Mouse (Mus musculus): ENCODE measurements around the gene Snai1. TPM values are rescaled to one million over a fixed set of nuclear protein-coding genes. Genes with fewer than 3 reads are reported as not detected.

The Snai1 gene
- total RNA-seq (2021) (1 to 10 TPM; 1.6 to 2.0 TPM), polyA plus RNA-seq (2012; rRNA removed) (6.5 and 10.5 TPM in 2 replicates)
- long read RNA-seq = 0 reads

GRCm38 (mm10) chr2:167537476-167538297 is at the start of gene Snai1:
TSS of gene Snai1 (plus strand) at chr2:167538195.
- 1% methylated on average over 58 of the region's 58 CpGs for WGBS
- H3K9ac ChIP-seq (ENCODE audit: low read depth, low read length) = peak within 1 kb of the TSS; percentile 77
- intact Hi-C loops (cut with DNase I) = loop anchor here (1.0 kb wide), 1 partner anchor 68 kb away; no protein-coding TSS in a partner anchor
- peak; percentile 93 for TF ChIP-seq POLR2A (IDR thresholded peaks at IDR 0.05; ENCODE audit: insufficient read depth, low read depth, low read length)
- peak; percentile 95 for TF ChIP-seq CTCF (IDR thresholded peaks at IDR 0.05)
- peak; percentile 30; the same call in 1 of the 2 replicates for TF ChIP-seq EP300 (IDR thresholded peaks at IDR 0.05; ENCODE audit: insufficient read depth, low read depth, low read length)
- H3K4me3 ChIP-seq = peak within 1 kb of the TSS; percentile 61
- no peaks in the 10 kb centered on the region for H3K27me3 ChIP-seq (ENCODE audit: control insufficient read depth, insufficient read depth, low read length)
- peak within 1 kb of the TSS; percentile 68 for H3K27ac ChIP-seq
- peak; percentile 92 to 95 for DNase-seq
- peaks cover under 1% of the 10 kb centered on the region for H3K4me1 ChIP-seq (ENCODE audit: control insufficient read depth, insufficient read depth, low read length)
- H3K79me2 ChIP-seq (replicated peaks; ENCODE audit: control insufficient read depth, insufficient read depth, low read length) = no peaks in the 10 kb centered on the region
- H3K36me3 ChIP-seq (ENCODE audit: control insufficient read depth, insufficient read depth, low read length) = no peaks in the 10 kb centered on the region

DNA sequence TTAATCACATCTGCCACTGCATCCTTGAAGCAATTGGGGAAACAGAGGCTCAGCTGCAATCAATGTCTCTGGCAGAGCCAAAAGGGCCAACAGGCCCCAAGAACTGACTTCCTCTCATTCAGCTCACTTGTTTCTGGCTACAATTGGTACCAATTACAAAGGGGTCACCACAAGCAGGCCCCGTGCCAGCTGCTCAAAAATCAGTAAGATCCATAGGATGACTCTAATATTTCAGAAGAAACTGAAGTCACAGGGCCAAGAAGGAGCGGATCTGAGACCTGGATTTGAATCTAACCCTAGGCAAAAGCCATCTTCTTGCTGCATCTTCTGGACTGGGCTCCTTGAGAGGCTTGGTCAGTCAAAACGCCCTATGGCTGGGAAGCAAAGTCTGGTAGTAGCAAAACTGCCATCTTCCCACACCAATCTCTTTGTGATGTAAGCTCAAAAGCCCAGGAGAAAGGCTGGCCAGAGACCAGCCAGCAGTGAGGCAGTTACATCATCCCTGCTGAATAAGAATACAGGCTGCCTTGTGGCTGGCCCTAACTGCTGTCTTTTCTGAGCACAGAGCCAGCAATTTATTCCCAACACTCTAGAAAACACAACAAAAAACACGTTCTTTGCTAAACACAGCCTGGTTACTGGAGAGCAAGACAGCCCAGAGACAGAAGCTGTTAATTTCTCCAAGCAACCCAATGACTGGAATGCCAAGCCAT is 47.0 kb upstream of the Snai1 start:
- Histone ChIP-seq H3K27ac (no peak overlapping the region), H3K36me3 (ENCODE audit: control insufficient read depth, insufficient read depth, low read length) (no peaks in the 10 kb centered on the region), H3K79me2 (replicated peaks; ENCODE audit: control insufficient read depth, insufficient read depth, low read length) (peaks cover 7% of the 10 kb centered on the region), H3K4me1 (ENCODE audit: control insufficient read depth, insufficient read depth, low read length) (peaks cover 11% of the 10 kb centered on the region), H3K27me3 (ENCODE audit: control insufficient read depth, insufficient read depth, low read length) (no peaks in the 10 kb centered on the region), H3K4me3 (peak overlapping the region; percentile 95; the same call in 1 of the 2 replicates), H3K9ac (ENCODE audit: low read depth, low read length) (no peak overlapping the region)
- 60% methylated on average over 4 of the region's 4 CpGs for WGBS
- no peak for DNase-seq
- intact Hi-C loops (cut with DNase I) = no loop called here
- no peak for TF ChIP-seq POLR2A (IDR thresholded peaks at IDR 0.05; ENCODE audit: insufficient read depth, low read depth, low read length)
- no peak for TF ChIP-seq CTCF (IDR thresholded peaks at IDR 0.05)
- TF ChIP-seq EP300 (IDR thresholded peaks at IDR 0.05; ENCODE audit: insufficient read depth, low read depth, low read length) = no peak

- WGBS = under 1% methylated on average over 49 of the region's 52 CpGs
- no peaks in the 10 kb centered on the region for H3K27me3 ChIP-seq (ENCODE audit: control insufficient read depth, insufficient read depth, low read length)
- no peak for TF ChIP-seq EP300 (IDR thresholded peaks at IDR 0.05; ENCODE audit: insufficient read depth, low read depth, low read length)
- TF ChIP-seq POLR2A (IDR thresholded peaks at IDR 0.05; ENCODE audit: insufficient read depth, low read depth, low read length) = no peak
- no peak for TF ChIP-seq CTCF (IDR thresholded peaks at IDR 0.05)
- peak within 1 kb of the TSS; percentile 95 for H3K4me3 ChIP-seq
- peaks cover 7% of the 10 kb centered on the region for H3K4me1 ChIP-seq (ENCODE audit: control insufficient read depth, insufficient read depth, low read length)
- H3K27ac ChIP-seq = peak within 1 kb of the TSS; percentile 97
- peaks cover 7% of the 10 kb centered on the region for H3K79me2 ChIP-seq (replicated peaks; ENCODE audit: control insufficient read depth, insufficient read depth, low read length)
- H3K9ac ChIP-seq (ENCODE audit: low read depth, low read length) = peak within 1 kb of the TSS; percentile 70
- intact Hi-C loops (cut with DNase I) = no loop called here
- H3K36me3 ChIP-seq (ENCODE audit: control insufficient read depth, insufficient read depth, low read length) = no peaks in the 10 kb centered on the region
- no peak for DNase-seq
Observed at GRCm38 (mm10) chr2:167491757-167492708, 46.0 kb upstream of the Snai1 start, which contains the start of gene Rnf114. TSS of gene Rnf114 (plus strand) at chr2:167492645.

DNA sequence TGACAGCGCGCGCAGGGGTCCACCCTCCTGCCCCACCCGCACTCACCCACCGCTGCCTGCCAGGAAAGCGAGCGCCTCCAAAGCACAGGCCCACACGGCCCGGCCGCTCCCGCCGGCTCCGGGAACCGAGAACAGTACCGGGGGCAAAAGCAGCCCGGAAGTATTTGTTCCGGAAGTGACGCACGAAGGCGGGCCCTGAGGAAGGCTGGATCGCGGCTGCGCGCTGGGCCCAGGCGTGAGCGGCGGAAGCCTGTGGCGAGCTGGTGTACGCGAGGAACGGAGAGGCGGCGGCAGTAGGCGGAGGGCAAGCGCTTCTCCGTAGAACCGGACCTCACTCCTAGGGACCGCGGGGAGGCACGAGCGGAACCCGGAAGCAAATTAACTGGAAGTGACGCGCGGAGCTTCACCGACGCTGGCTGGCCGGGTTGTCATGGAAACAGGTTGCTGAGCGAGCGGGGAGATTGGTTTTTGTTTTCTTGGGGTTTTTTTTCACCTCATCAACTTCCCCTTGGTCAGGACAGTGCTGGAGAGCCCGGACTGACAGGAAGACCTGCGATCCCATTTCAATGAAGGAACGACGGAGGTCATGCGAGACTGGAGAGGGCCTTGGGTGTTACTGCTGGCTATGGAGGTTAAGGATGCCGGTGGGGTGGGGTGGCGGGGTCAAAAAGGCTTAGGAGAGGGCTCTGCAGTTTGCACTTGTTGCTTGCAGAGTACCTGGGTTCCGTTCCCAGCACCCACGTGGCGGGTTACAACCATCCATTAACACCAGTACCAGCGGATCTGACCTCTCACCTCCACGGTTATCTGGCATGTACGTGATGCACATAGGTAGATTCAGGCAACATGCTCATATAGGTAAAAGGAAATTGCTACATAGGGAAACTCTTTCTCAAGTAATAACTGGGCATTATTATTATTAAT is 45.0 kb upstream of the Snai1 start, which contains the start of gene Spata2:
Gene Spata2 (minus strand): TSS at position 175 of the 924 bp plus-strand sequence.
- Histone ChIP-seq H3K27me3 (ENCODE audit: control insufficient read depth, insufficient read depth, low read length) (no peaks in the 10 kb centered on the region), H3K36me3 (ENCODE audit: control insufficient read depth, insufficient read depth, low read length) (no peaks in the 10 kb centered on the region), H3K4me1 (ENCODE audit: control insufficient read depth, insufficient read depth, low read length) (peaks cover 7% of the 10 kb centered on the region), H3K4me3 (peak within 1 kb of the TSS; percentile 95), H3K9ac (ENCODE audit: low read depth, low read length) (peak within 1 kb of the TSS; percentile 70), H3K79me2 (replicated peaks; ENCODE audit: control insufficient read depth, insufficient read depth, low read length) (peaks cover 2% of the 10 kb centered on the region), H3K27ac (peak within 1 kb of the TSS; percentile 97)
- 2% methylated on average over 57 of the region's 63 CpGs for WGBS
- TF ChIP-seq CTCF (IDR thresholded peaks at IDR 0.05) = no peak
- peak; percentile 75 for TF ChIP-seq POLR2A (IDR thresholded peaks at IDR 0.05; ENCODE audit: insufficient read depth, low read depth, low read length)
- peak; percentile 96 to 98 for DNase-seq
- intact Hi-C loops (cut with DNase I) = no loop called here

Measured in heart, adult 2 months (tissue).